Mouse (Mus musculus) liver, embryonic 14.5 days (tissue): ENCODE data around the gene Rfx1. TPM values are rescaled to one million over a fixed set of nuclear protein-coding genes. Genes with fewer than 3 reads are reported as not detected.

ENCODE experiments used
- ATAC-seq: fragments of 200-750 bp; cut with Nextera tagmentation; 2 replicates; pipeline ENCODE4 v1.8.0; 2017; ENCODE audit warnings: moderate number of reproducible peaks, mild to moderate bottlenecking, moderate library complexity; ENCODE audit not compliant: insufficient read depth
- DNase-seq, 3 experiments: peaks; one replicate each; pipeline ENCODE4 v3.0.0-alpha.2; 2012 to 2013; ENCODE audit warnings: low read depth in 3 of 3, low spot score in 3 of 3
- H3K27ac ChIP-seq: fragments of 300-500 bp; sonication (generic); 2 replicates; pipeline ENCODE4 v1.5.1; 2014; ENCODE audit warnings: moderate library complexity, mild to moderate bottlenecking, control low read depth, inconsistent platforms
- H3K27me3 ChIP-seq: fragments of 300-500 bp; sonication (generic); 2 replicates; pipeline ENCODE4 v1.6.1; 2014; ENCODE audit warnings: mild to moderate bottlenecking, low read length, moderate library complexity; ENCODE audit not compliant: control insufficient read depth, insufficient read depth
- H3K36me3 ChIP-seq: fragments of 300-500 bp; sonication (generic); replicated peaks from 2 replicates; pipeline ENCODE4 v1.6.1; 2014; ENCODE audit warnings: low read depth; ENCODE audit not compliant: control insufficient read depth, insufficient read depth
- H3K4me1 ChIP-seq, 2 experiments: fragments of 200-500 bp in 1 of 2; fragments of 300-500 bp in 1 of 2; sonication (generic) in 1 of 2; replicated peaks; 2 replicates each; pipeline ENCODE4 v1.6.1; 2012 to 2014; ENCODE audit warnings: antibody characterized with exemption in 1 of 2, inconsistent platforms in 1 of 2, low read length in 1 of 2; ENCODE audit not compliant: control insufficient read depth in 2 of 2, insufficient read depth in 2 of 2
- H3K4me2 ChIP-seq: fragments of 300-500 bp; sonication (generic); 2 replicates; pipeline ENCODE4 v1.6.1; 2014; ENCODE audit warnings: low read depth, mild to moderate bottlenecking, control low read depth, moderate library complexity
- H3K4me3 ChIP-seq, 2 experiments: fragments of 200-500 bp in 1 of 2; fragments of 300-500 bp in 1 of 2; sonication (generic) in 1 of 2; 2 replicates each; pipeline ENCODE4 v1.5.1; 2012 to 2014; ENCODE audit warnings: low read depth in 2 of 2, low read length in 2 of 2, mild to moderate bottlenecking in 2 of 2, control low read depth in 1 of 2, inconsistent platforms in 1 of 2, moderate library complexity in 1 of 2; ENCODE audit not compliant: insufficient read depth in 1 of 2
- H3K9ac ChIP-seq: fragments of 300-500 bp; sonication (generic); replicated peaks from 2 replicates; pipeline ENCODE4 v1.6.1; 2014; ENCODE audit warnings: mild to moderate bottlenecking, control low read depth, moderate library complexity
- H3K9me3 ChIP-seq: fragments of 300-500 bp; sonication (generic); 2 replicates; pipeline ENCODE4 v1.6.1; 2016; ENCODE audit warnings: low read length, mixed read lengths; ENCODE audit not compliant: control insufficient read depth
- CTCF ChIP-seq: IDR thresholded peaks from 2 replicates; pipeline ENCODE4 v1.5.1; 2016; ENCODE audit warnings: antibody characterized with exemption, low read depth, control low read depth
- EP300 ChIP-seq: IDR thresholded peaks from 2 replicates; pipeline ENCODE4 v1.6.1; 2016; ENCODE audit warnings: antibody characterized with exemption, low read depth
- WGBS: fragments of 180-500 bp; shearing (Covaris S2); extraction: QIAGEN DNeasy Blood & Tissue Kit; methylation state at CpG from one replicate; pipeline ENCODE4 v1.1.7; 2014; ENCODE audit not compliant: insufficient replicate concordance; 5-methylcytosine and 5-hydroxymethylcytosine counted together
- polyA plus RNA-seq, 2 experiments: library from polyadenylated mRNA; depleted of rRNA in 1 of 2; stranded (reverse) in 1 of 2; unstranded in 1 of 2; fragments of >200 nt; fragmentation: Nextera tagmentation in 1 of 2; extraction: Ambion mirVana in 1 of 2; gene quantifications; 2 replicates each; pipeline versions ENCODE4 v1.2.1 to v1.2.3; 2012 to 2014

Rfx1 gene
- polyA plus RNA-seq, 2 experiments = 1.5 to 4.6 TPM

DNA sequence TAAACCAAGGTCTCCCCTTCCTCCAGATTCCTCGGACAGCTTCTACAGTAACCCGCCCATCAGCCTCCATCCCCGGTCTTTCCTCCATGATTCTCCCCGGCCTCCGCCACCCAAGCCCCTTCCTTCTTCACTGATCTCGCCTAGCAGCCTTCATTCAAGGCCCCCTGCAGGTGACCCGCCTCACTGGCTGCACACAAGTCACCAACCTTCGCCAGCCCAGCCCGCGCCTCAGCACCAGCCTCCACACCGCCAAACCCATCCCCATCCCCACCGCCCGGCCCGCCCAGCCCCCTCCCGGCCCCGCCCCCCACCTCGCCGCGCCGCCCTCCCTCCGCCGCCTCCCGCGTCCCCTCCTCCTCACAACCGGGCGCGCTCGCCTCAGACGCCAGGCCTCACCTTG lies 37.6 kb downstream of the Rfx1 start:
- Histone ChIP-seq H3K9ac (peak overlapping the region; percentile 82), H3K36me3 (no peaks in the 10 kb centered on the region), H3K4me3 (peak overlapping the region; percentile 79 to 94), H3K27ac (no peak overlapping the region), H3K27me3 (no peaks in the 10 kb centered on the region), H3K4me1 (peaks cover 6 to 14% of the 10 kb centered on the region in 2 experiments), H3K9me3 (no peaks in the 10 kb centered on the region), H3K4me2 (peak overlapping the region; percentile 78)
- ATAC-seq = peak; percentile 76
- peak; percentile 32 to 45 (median 41) for DNase-seq
- no peak for TF ChIP-seq EP300
- peak; percentile 58 for TF ChIP-seq CTCF
- 0% methylated on average over 25 of the region's 29 CpGs for WGBS

DNA sequence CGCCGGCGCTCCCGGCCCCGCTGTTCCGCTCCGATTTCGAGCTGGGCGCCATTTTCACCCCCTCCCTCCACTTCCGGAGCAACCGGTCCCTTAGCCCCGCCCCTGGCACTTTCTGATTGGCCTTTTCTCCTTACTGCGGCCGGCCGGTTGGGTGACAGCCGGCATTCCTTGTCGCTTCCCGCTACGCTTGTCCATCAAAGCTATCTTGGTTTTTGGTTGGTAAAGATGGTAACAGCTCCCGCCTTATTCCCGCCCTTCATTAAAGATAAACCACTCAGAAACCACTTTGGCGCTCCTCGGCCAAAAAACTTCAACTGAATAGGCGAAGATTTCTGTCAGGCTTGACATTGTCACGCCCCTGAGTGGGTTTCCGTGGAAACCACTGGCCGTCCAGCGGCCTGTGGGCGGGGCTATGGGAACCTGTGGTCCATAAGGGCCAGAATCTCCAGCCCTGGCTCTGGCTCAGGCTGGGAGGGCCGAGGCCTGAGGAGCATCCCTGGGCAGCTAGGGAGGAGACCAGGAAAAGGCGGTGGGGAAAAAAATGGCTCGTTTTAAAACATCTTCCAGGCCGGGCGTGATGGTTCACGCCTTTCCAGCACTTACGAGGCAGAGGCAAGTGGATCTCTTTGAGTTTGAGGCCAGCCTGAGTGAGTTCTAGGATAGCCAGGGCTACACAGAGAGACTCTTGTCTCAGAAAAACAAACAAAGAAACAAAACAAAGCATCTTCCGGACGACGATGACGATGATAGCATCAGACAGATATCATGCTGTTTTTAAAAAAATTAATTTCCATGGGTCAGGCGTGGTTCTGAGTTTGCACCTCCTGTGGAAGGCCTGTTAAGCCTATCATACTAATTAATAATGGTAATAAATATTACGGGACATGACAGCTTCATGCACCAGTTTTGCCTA lies 38.3 kb downstream of the Rfx1 start, which contains the start of gene Dcaf15:
TSS of gene Dcaf15 (minus strand) at position 72 of the 913 bp plus-strand sequence.
- TF ChIP-seq CTCF = 0 out of 2 replicates have a peak, but pooled peaks have one; percentile 6
- no peak for TF ChIP-seq EP300
- ATAC-seq = peak; percentile 95

DNA sequence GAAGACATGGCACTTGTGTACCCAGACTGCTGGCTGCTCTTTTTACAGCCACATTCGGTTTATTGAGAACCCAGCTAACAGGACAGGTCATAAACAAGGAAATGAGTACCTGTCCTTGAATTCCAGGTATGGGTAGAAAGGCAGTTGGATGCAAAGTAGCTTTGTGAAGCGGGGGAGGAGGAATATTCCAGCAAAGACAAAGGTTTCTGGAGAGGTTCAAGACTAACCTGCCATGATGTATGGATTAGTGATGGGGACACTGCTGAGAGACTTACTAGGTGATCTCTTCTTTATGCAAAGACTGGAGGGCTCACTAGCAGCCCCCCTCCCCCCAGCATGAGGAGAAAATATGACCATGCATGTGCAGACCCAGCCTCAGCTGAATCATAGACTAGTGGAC lies 39.0 kb downstream of the Rfx1 start:
- H3K27ac ChIP-seq = no peak overlapping the region
- H3K9ac ChIP-seq = no peak overlapping the region
- ATAC-seq (no peak), DNase-seq (no peak)
- WGBS = 69% methylated on average over 2 of the region's 2 CpGs
- TF ChIP-seq EP300 = no peak
- no peak for TF ChIP-seq CTCF
- no peaks in the 10 kb centered on the region for H3K27me3 ChIP-seq
- H3K4me2 ChIP-seq = peak overlapping the region; percentile 90; the same call in 1 of the 2 replicates
- H3K9me3 ChIP-seq = no peaks in the 10 kb centered on the region
- H3K36me3 ChIP-seq = no peaks in the 10 kb centered on the region
- H3K4me3 ChIP-seq = no peak overlapping the region
- H3K4me1 ChIP-seq = peaks cover 6 to 14% of the 10 kb centered on the region in 2 experiments

More for the DNA sequence above, 38.3 kb downstream of the Rfx1 start, which contains the start of gene Dcaf15:
- peak; percentile 99 for DNase-seq
- H3K4me1 ChIP-seq = peaks cover 6 to 14% of the 10 kb centered on the region in 2 experiments
- H3K9me3 ChIP-seq = no peaks in the 10 kb centered on the region
- WGBS = 9% methylated on average over 42 of the region's 42 CpGs
- peak within 1 kb of the TSS; percentile 90 for H3K4me2 ChIP-seq
- no peak within 1 kb of the TSS for H3K27ac ChIP-seq
- peak within 1 kb of the TSS; percentile 79 to 94 for H3K4me3 ChIP-seq
- no peaks in the 10 kb centered on the region for H3K27me3 ChIP-seq
- H3K36me3 ChIP-seq = no peaks in the 10 kb centered on the region
- H3K9ac ChIP-seq = peak within 1 kb of the TSS; percentile 82

DNA sequence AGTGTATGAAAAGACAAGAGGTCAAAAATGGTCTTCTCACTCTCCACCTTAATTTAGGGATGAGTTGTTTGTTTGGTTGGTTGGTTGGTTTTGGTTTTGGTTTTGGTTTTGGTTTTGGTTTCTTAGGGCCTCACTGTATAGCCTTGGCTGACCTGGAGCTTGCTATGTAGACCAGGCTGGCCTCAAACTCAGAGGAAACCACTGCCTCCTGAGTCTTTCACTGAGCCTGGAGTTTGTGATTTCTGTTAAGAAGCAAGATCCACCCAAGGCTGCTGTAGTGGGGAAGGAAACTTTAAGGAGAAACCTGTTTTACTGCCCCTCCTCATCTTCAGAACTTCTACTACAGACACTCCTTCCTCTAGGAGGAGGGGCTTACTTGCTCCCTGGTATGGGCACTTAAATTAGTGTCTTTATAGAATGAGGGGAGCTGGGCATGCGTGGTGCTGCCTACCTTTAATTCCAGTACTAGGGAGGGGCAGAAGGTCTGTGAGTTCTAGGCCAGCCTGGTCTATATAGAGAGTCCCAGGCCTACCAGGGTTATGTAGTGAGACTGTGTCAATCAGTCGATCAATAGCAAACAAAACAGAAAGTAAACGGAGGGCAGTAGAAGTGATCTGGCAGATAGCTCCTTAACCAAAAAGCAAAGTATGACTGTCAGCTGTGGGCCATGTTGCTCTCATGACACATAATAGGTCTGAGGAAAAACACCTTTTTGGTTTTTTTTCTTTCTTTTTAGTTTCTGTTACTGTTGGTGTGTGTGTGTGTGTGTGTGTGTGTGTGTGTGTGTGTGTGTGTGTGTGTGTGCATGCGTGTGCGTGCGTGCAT lies 39.8 kb downstream of the Rfx1 start:
- 67% methylated on average over 6 of the region's 6 CpGs for WGBS
- H3K4me3 ChIP-seq = no peak overlapping the region

More for the DNA sequence above, 39.8 kb downstream of the Rfx1 start:
- Histone ChIP-seq H3K4me2 (no peak overlapping the region), H3K36me3 (no peaks in the 10 kb centered on the region), H3K9ac (no peak overlapping the region), H3K9me3 (no peaks in the 10 kb centered on the region), H3K27me3 (no peaks in the 10 kb centered on the region), H3K27ac (no peak overlapping the region), H3K4me1 (peaks cover 6 to 14% of the 10 kb centered on the region in 2 experiments)
- ATAC-seq (no peak), DNase-seq (no peak)
- TF ChIP-seq CTCF = no peak
- no peak for TF ChIP-seq EP300
